Mouse (Mus musculus): ENCODE data around the gene Nell2. TPM values are rescaled to one million over a fixed set of nuclear protein-coding genes. Genes with fewer than 3 reads are reported as not detected.

The Nell2 gene
- polyA plus RNA-seq, 1 experiment from 2014 or later, result 4.2 TPM

DNA sequence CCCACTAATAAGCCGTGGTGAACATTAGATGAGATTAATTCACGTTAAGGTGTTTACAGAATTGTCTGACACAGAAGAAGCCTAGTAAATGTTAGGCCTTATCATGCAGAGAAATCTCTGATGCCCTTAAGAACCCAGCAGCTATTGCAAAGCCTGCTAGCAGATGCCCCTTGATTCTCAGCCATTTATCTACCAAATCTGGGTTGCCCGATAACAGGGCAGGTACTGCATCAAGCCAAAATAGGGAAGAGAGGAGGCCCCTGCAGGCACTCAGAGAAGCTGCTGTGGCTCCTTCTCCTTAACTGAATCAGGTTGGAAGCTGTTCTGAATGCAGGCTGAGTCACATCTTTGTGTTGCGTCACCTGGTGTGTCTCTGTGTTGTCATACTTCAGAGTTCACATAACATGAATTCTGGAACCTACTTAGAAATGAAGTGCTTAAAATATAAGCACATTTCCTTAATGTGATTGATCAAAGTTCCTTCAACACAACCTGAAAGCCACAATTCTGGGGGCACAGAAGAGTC, 68.3 kb downstream of the Nell2 start:
- no peak for DNase-seq (ENCODE audit: low spot score)
- no peaks in the 10 kb centered on the region for H3K4me1 ChIP-seq (ENCODE audit: control insufficient read depth, insufficient read depth, low read length)
- no peaks in the 10 kb centered on the region for H3K9me3 ChIP-seq (ENCODE audit: control insufficient read depth, low read length)
- no peak overlapping the region for H3K9ac ChIP-seq (ENCODE audit: low read length)
- no peaks in the 10 kb centered on the region for H3K36me3 ChIP-seq (ENCODE audit: control insufficient read depth, insufficient read depth, low read length)
- 88% methylated on average over 4 of the region's 4 CpGs for WGBS
- no peak overlapping the region for H3K4me2 ChIP-seq (ENCODE audit: low read depth, severe bottlenecking)
- H3K4me3 ChIP-seq (ENCODE audit: low read depth, low read length), result no peak overlapping the region
- no peaks in the 10 kb centered on the region for H3K27me3 ChIP-seq (ENCODE audit: control insufficient read depth, insufficient read depth, low read length)
- no peak for ATAC-seq (ENCODE audit: insufficient number of reproducible peaks, low FRiP score, low TSS enrichment, low read depth)
- no peak overlapping the region for H3K27ac ChIP-seq (replicated peaks; ENCODE audit: low read depth, low read length)

DNA sequence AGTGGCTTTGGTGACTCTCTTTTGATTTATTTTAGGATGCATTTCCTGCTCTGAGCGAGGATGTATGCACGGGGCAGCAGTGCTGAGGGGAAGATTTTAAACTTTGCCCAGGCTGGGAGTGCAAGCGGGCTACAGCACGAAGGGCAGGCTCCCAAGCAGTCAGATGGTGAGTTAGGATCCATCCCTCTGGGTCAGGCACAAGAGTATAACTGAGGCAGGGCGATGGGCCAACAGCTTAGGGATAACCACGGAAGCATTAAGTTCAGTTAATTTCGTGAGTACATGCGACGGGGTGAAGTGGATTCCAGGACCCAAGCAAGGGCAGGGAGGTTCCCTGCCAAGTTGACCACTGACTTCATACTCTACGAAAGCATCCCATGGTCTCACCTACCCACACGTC, 83.8 kb downstream of the Nell2 start:
- 0 out of 2 replicates have a peak, but pooled peaks cover 2% of the 10 kb centered on the region for H3K4me1 ChIP-seq (ENCODE audit: control insufficient read depth, insufficient read depth, low read length)
- no peaks in the 10 kb centered on the region for H3K27me3 ChIP-seq (ENCODE audit: control insufficient read depth, insufficient read depth, low read length)
- 77% methylated on average over 11 of the region's 11 CpGs for WGBS
- no peak overlapping the region for H3K27ac ChIP-seq (replicated peaks; ENCODE audit: low read depth, low read length)
- ATAC-seq (ENCODE audit: insufficient number of reproducible peaks, low FRiP score, low TSS enrichment, low read depth) (no peak), DNase-seq (ENCODE audit: low spot score) (no peak)
- no peak overlapping the region for H3K4me2 ChIP-seq (ENCODE audit: low read depth, severe bottlenecking)
- no peaks in the 10 kb centered on the region for H3K36me3 ChIP-seq (ENCODE audit: control insufficient read depth, insufficient read depth, low read length)
- H3K4me3 ChIP-seq (ENCODE audit: low read depth, low read length), result no peak overlapping the region
- H3K9me3 ChIP-seq (ENCODE audit: control insufficient read depth, low read length), result no peaks in the 10 kb centered on the region
- no peak overlapping the region for H3K9ac ChIP-seq (ENCODE audit: low read length)

DNA sequence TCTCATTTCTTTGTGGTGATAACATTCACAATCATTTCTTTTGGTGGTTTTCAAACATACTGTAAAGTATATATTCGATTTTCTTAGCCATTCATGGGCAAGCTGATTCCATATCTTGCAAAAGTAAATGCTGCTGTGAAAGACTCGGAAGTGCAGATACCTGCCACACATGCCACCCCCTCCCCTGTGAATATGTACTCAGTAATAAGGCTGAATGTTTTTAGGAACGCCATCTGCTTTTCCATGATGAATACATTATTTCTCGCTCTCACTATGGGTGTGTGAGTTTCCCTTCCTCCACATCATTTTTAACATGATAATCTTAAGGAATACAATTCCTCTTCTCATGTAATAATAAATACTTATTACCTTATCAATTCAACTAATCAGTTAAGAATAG, 90.6 kb downstream of the Nell2 start:
- DNase-seq (ENCODE audit: low spot score), result no peak
- Histone ChIP-seq H3K36me3 (ENCODE audit: control insufficient read depth, insufficient read depth, low read length) (no peaks in the 10 kb centered on the region), H3K27ac (replicated peaks; ENCODE audit: low read depth, low read length) (no peak overlapping the region), H3K9me3 (ENCODE audit: control insufficient read depth, low read length) (no peaks in the 10 kb centered on the region), H3K27me3 (ENCODE audit: control insufficient read depth, insufficient read depth, low read length) (no peaks in the 10 kb centered on the region), H3K4me3 (ENCODE audit: low read depth, low read length) (no peak overlapping the region), H3K4me2 (ENCODE audit: low read depth, severe bottlenecking) (no peak overlapping the region), H3K9ac (ENCODE audit: low read length) (no peak overlapping the region), H3K4me1 (ENCODE audit: control insufficient read depth, insufficient read depth, low read length) (no peaks in the 10 kb centered on the region)
- no peak for ATAC-seq (ENCODE audit: insufficient number of reproducible peaks, low FRiP score, low TSS enrichment, low read depth)
- 95% methylated on average over 4 of the region's 4 CpGs for WGBS

DNA sequence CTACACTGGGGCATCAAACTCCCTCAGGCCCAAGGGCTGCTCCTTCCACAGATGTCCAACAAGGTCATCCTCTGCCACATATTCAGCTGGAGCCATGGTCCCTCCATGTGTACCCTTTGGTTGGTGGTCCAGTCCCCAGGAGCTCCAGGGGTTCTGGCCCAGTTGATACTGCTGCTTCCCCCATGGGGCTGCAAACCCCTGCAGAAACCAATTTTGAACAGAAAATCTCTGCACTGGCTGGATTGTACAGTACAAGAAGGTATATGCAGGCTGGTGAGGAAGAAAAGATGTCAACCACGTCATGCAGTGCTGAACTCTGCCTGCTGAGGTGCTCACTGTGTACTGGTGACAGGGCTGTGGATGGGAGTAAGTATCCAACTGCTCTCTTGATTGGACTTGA, 92.1 kb downstream of the Nell2 start:
- H3K9me3 ChIP-seq (ENCODE audit: control insufficient read depth, low read length), result no peaks in the 10 kb centered on the region
- ATAC-seq (ENCODE audit: insufficient number of reproducible peaks, low FRiP score, low TSS enrichment, low read depth), result no peak
- WGBS, result 75% methylated on average over 1 of the region's 1 CpGs
- H3K27ac ChIP-seq (replicated peaks; ENCODE audit: low read depth, low read length), result no peak overlapping the region
- H3K4me3 ChIP-seq (ENCODE audit: low read depth, low read length), result no peak overlapping the region
- H3K27me3 ChIP-seq (ENCODE audit: control insufficient read depth, insufficient read depth, low read length), result no peaks in the 10 kb centered on the region
- H3K36me3 ChIP-seq (ENCODE audit: control insufficient read depth, insufficient read depth, low read length), result no peaks in the 10 kb centered on the region
- no peak overlapping the region for H3K4me2 ChIP-seq (ENCODE audit: low read depth, severe bottlenecking)
- DNase-seq (ENCODE audit: low spot score), result no peak
- H3K9ac ChIP-seq (ENCODE audit: low read length), result no peak overlapping the region
- H3K4me1 ChIP-seq (ENCODE audit: control insufficient read depth, insufficient read depth, low read length), result no peaks in the 10 kb centered on the region

DNA sequence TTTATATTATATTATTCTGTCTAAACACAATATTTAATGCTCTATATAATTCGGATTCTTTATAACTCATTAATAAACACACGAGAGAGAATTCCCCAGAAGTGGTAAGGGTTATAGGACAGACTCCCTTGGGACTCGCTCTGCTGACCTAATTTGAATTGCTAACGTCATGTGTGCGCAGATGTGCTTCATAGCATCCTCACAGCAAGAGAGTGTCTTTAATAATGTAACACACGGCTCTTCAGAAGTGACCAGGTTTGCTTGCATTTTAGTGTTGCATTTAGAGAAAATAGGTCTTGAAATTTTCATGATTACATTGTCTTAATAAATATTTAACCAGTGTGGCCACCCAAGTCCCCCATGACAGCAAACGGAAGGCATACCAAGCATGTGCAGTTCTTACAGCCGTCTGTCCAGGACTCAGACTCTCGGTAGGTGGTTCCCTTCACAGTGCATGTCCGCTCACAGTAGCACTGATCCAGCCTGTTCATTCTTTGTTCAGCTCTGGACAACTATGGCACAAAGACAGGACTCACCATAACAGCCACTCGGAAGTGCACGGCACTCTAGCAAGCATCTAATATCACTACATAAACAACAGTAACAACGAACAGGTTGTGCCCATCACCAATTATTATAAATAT, 97.1 kb downstream of the Nell2 start:
- DNase-seq (ENCODE audit: low spot score), result no peak
- no peaks in the 10 kb centered on the region for H3K27me3 ChIP-seq (ENCODE audit: control insufficient read depth, insufficient read depth, low read length)
- H3K4me3 ChIP-seq (ENCODE audit: low read depth, low read length), result no peak overlapping the region
- no peak overlapping the region for H3K4me2 ChIP-seq (ENCODE audit: low read depth, severe bottlenecking)
- no peak for ATAC-seq (ENCODE audit: insufficient number of reproducible peaks, low FRiP score, low TSS enrichment, low read depth)
- H3K4me1 ChIP-seq (ENCODE audit: control insufficient read depth, insufficient read depth, low read length), result no peaks in the 10 kb centered on the region
- H3K9ac ChIP-seq (ENCODE audit: low read length), result no peak overlapping the region
- no peaks in the 10 kb centered on the region for H3K9me3 ChIP-seq (ENCODE audit: control insufficient read depth, low read length)
- no peak overlapping the region for H3K27ac ChIP-seq (replicated peaks; ENCODE audit: low read depth, low read length)
- WGBS, result 86% methylated on average over 13 of the region's 13 CpGs
- H3K36me3 ChIP-seq (ENCODE audit: control insufficient read depth, insufficient read depth, low read length), result no peaks in the 10 kb centered on the region

DNA sequence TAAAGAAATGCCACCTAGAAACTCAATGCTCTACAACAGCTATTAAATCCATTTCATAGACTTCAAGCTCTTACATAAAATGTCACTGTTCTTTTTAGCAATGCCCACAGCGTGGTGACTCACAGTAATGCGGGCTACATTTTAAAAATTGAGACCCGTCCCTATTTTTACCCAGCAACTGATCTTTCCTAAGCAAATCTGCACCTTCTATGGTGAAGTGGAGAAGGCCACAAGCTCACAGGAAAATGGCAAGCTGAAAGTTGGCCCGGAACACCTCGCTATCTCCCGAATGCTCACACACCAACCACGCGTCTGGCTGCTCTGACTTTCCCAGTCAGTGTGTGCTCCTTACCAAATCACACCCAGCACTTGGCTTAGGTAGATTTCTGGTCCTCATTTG, 98.4 kb downstream of the Nell2 start:
- no peaks in the 10 kb centered on the region for H3K4me1 ChIP-seq (ENCODE audit: control insufficient read depth, insufficient read depth, low read length)
- DNase-seq (ENCODE audit: low spot score) (no peak), ATAC-seq (ENCODE audit: insufficient number of reproducible peaks, low FRiP score, low TSS enrichment, low read depth) (no peak)
- H3K4me2 ChIP-seq (ENCODE audit: low read depth, severe bottlenecking), result no peak overlapping the region
- H3K9ac ChIP-seq (ENCODE audit: low read length), result no peak overlapping the region
- no peaks in the 10 kb centered on the region for H3K27me3 ChIP-seq (ENCODE audit: control insufficient read depth, insufficient read depth, low read length)
- H3K36me3 ChIP-seq (ENCODE audit: control insufficient read depth, insufficient read depth, low read length), result no peaks in the 10 kb centered on the region
- H3K4me3 ChIP-seq (ENCODE audit: low read depth, low read length), result no peak overlapping the region
- 92% methylated on average over 8 of the region's 8 CpGs for WGBS
- H3K27ac ChIP-seq (replicated peaks; ENCODE audit: low read depth, low read length), result no peak overlapping the region
- H3K9me3 ChIP-seq (ENCODE audit: control insufficient read depth, low read length), result no peaks in the 10 kb centered on the region

DNA sequence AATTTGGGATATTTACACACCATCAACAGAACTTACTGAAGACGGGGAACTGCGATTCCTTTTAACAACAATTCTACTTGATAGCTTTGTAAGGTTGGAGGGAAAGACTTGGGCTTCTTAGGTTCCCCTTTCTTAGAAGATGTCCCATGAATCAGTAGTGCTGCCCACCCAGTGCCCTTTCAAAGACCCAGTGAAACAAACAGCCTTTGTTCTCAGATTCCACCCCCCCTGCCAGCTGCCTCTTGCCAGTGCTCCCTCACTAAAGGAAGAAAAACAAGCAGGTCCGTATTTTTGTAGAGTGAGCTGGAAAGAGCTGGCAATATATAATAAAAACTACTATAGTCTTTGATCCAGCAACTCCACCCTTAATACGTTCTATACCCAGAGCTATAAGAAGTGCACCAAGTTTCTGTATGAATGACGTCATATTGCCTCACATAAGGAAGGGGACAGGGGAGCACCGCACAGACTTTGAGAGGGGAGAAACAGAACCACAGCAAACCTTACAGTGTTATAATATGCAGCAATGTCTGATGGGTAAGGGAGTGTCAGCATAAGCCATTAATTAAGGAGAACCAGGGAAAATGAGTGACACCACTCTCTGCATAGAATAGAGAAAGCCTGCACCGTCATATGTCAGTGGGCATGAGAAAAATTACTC, 100.2 kb downstream of the Nell2 start:
- H3K36me3 ChIP-seq (ENCODE audit: control insufficient read depth, insufficient read depth, low read length), result no peaks in the 10 kb centered on the region
- no peak overlapping the region for H3K9ac ChIP-seq (ENCODE audit: low read length)
- H3K4me1 ChIP-seq (ENCODE audit: control insufficient read depth, insufficient read depth, low read length), result no peaks in the 10 kb centered on the region
- DNase-seq (ENCODE audit: low spot score) (no peak), ATAC-seq (ENCODE audit: insufficient number of reproducible peaks, low FRiP score, low TSS enrichment, low read depth) (no peak)
- no peaks in the 10 kb centered on the region for H3K9me3 ChIP-seq (ENCODE audit: control insufficient read depth, low read length)
- no peak overlapping the region for H3K27ac ChIP-seq (replicated peaks; ENCODE audit: low read depth, low read length)
- H3K27me3 ChIP-seq (ENCODE audit: control insufficient read depth, insufficient read depth, low read length), result no peaks in the 10 kb centered on the region
- no peak overlapping the region for H3K4me2 ChIP-seq (ENCODE audit: low read depth, severe bottlenecking)
- H3K4me3 ChIP-seq (ENCODE audit: low read depth, low read length), result no peak overlapping the region
- 82% methylated on average over 7 of the region's 7 CpGs for WGBS

DNA sequence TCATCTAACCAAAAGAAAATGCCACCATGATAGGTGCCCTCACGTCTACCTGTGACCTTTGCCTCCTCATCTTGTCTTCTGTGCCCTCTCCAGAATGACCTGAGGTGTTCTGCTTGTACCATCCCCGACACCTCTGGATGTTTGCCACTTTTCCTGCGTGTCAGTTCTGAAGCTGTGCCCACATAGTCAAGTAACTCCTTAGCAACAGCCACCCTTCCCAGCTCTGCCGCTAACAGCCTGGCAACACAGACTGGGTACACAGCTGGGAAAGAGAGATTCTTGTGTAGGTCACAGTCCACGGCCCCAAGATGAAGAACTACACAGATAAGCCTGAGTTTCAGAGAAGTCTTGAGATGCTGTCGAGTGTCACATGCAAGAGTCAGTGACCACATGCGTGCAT, 103.3 kb downstream of the Nell2 start:
- Histone ChIP-seq H3K27me3 (ENCODE audit: control insufficient read depth, insufficient read depth, low read length) (no peaks in the 10 kb centered on the region), H3K4me2 (ENCODE audit: low read depth, severe bottlenecking) (no peak overlapping the region), H3K4me3 (ENCODE audit: low read depth, low read length) (no peak overlapping the region), H3K36me3 (ENCODE audit: control insufficient read depth, insufficient read depth, low read length) (no peaks in the 10 kb centered on the region), H3K9ac (ENCODE audit: low read length) (no peak overlapping the region), H3K27ac (replicated peaks; ENCODE audit: low read depth, low read length) (no peak overlapping the region), H3K4me1 (ENCODE audit: control insufficient read depth, insufficient read depth, low read length) (no peaks in the 10 kb centered on the region), H3K9me3 (ENCODE audit: control insufficient read depth, low read length) (no peaks in the 10 kb centered on the region)
- no peak for DNase-seq (ENCODE audit: low spot score)
- no peak for ATAC-seq (ENCODE audit: insufficient number of reproducible peaks, low FRiP score, low TSS enrichment, low read depth)
- WGBS, result 89% methylated on average over 7 of the region's 7 CpGs

Measured in limb, embryonic 11.5 days (tissue).